Mouse (Mus musculus) left cerebral cortex, adult 6 months (tissue): ENCODE data around the gene Blm. TPM values are rescaled to one million over a fixed set of nuclear protein-coding genes. Genes with fewer than 3 reads are reported as not detected.

Source experiments
- long read RNA-seq, 2 experiments: library from polyadenylated mRNA; unstranded; transcript quantifications; one replicate each; pipeline ENCODE4 v2.0.0; 2019 to 2020
- polyA plus RNA-seq: library from polyadenylated mRNA; unstranded; fragments of <200 nt; fragmentation: Nextera tagmentation; gene quantifications from 2 replicates; pipeline ENCODE4 v1.2.3, GENCODE M21; 2021

The Blm gene
- polyA plus RNA-seq: 0.61 and 0.77 TPM in 2 replicates
- long read RNA-seq, experiment 1, full-length matches to known transcripts: 4 of 7 reads
- long read RNA-seq, experiment 1, partial matches to known transcripts: 1 of 7 reads
- long read RNA-seq, experiment 1, other reads (novel, unspliced or antisense): 2 of 7 reads
- long read RNA-seq, experiment 2, partial matches to known transcripts: 2 of 2 reads
- long read RNA-seq, experiment 2, other reads (novel, unspliced or antisense): 0 of 2 reads

DNA sequence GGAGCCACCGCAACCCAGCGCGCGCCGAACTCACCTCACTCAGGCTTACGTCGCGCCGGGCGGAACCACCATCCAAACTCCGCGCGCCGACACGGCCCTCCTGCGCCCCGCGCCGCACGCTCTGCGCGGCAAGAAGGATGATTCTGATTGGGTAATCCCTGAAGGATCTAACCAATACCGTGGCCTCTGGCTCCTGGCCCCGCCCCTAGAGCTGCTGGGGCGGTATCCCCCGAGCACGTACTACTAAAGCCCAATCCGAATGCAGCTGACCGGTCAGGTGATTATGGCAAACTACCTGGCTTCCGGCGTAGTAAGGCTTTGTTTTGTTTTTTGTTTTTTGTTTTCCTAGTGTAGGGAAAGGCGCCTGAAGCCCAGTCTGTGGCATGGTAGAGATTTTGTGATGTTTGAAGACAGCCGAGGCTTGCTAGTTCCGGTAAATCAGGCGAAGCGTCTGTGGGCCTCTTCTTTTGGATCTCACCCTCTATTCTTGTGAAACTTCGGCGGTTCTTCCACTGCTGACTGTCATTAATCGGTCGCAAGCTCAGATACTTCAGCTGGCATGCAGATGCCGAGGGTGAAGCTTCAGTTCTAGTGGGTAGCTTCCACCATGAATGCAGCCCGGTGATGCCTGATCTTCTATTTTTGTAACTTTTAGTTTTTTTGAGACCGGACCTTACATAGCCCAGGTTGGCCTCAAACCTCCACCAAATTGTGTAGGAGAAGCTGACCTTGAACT, at the start of gene Blm:
TSS of gene Blm (minus strand) at position 111 of the 736 bp plus-strand sequence.

DNA sequence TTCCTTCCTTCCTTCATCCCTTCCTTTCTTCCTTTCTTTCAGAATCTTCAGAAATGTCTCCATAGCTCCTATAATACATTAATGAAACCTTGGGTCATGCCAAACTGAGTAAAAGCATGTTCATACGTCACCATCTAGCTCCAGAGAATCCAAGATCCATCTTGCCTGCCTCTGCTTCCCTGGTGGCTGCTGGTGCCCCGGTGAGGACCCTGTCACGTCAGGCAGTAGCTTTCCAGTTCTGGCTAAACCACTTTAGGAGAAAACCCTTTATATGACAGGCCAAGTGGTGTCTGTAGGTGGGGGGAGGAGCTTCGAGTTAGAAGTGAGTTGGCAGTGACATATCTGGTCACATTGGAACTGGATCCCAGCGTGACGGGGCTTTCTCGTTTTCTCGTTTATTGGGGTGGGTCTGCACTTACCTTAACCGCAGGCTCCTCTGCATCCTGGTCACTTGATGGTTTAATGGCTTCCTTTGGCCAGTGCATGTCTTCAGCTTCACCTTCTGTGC, 129.7 kb downstream of the Blm start, which contains the start of gene Furin:
TSS of gene Furin (minus strand) at position 249 of the 508 bp plus-strand sequence.

Other genes with a start within 250 kb of the Blm start
- 1.1 and 1.3 TPM in 2 replicates for gene Prc1, start 240.7 kb downstream of the Blm start, polyA plus RNA-seq
- 0.92 and 1.1 TPM in 2 replicates for gene Rccd1, start 210.7 kb downstream of the Blm start, polyA plus RNA-seq
- 11.1 and 11.6 TPM in 2 replicates for gene Unc45a, start 194.1 kb downstream of the Blm start, polyA plus RNA-seq
- gene Hddc3, start 192.0 kb downstream of the Blm start, polyA plus RNA-seq: 32.9 and 39.4 TPM in 2 replicates
- 12.0 and 14.3 TPM in 2 replicates for gene Man2a2, start 163.7 kb downstream of the Blm start, polyA plus RNA-seq
- 0.83 and 0.92 TPM in 2 replicates for gene Fes, start 147.2 kb downstream of the Blm start, polyA plus RNA-seq
- 1.5 and 4.3 TPM in 2 replicates for gene Furin, start 129.7 kb downstream of the Blm start, polyA plus RNA-seq
- gene Crtc3, start 153.8 kb upstream of the Blm start, polyA plus RNA-seq: 3.7 and 6.2 TPM in 2 replicates